Mouse (Mus musculus): ENCODE data around the gene Asf1b. TPM values are rescaled to one million over a fixed set of nuclear protein-coding genes. Genes with fewer than 3 reads are reported as not detected.
"Not testable (repeated sequence)": the region's sequence is repeated elsewhere in the genome, so short reads cannot be mapped to it uniquely, and the experiment has no call there.

The Asf1b gene
- polyA plus RNA-seq, 1 experiment from 2014 or later = 8.0 TPM

GRCm38 (mm10) chr8:83999057-83999705 is 43.9 kb downstream of the Asf1b start:
- H3K4me3 ChIP-seq = peak overlapping the region; percentile 80
- no peak overlapping the region for H3K9ac ChIP-seq
- no peaks in the 10 kb centered on the region for H3K9me3 ChIP-seq
- no peak overlapping the region for H3K27ac ChIP-seq
- peaks cover 6% of the 10 kb centered on the region; the same call in 1 of the 2 replicates for H3K36me3 ChIP-seq (replicated peaks)
- 74% methylated on average over 16 of the region's 16 CpGs for WGBS
- H3K27me3 ChIP-seq (replicated peaks) = peaks cover 18% of the 10 kb centered on the region
- ATAC-seq (replicated peaks) = no peak
- peak overlapping the region; percentile 72 for H3K4me2 ChIP-seq
- peaks cover 40% of the 10 kb centered on the region for H3K4me1 ChIP-seq

DNA sequence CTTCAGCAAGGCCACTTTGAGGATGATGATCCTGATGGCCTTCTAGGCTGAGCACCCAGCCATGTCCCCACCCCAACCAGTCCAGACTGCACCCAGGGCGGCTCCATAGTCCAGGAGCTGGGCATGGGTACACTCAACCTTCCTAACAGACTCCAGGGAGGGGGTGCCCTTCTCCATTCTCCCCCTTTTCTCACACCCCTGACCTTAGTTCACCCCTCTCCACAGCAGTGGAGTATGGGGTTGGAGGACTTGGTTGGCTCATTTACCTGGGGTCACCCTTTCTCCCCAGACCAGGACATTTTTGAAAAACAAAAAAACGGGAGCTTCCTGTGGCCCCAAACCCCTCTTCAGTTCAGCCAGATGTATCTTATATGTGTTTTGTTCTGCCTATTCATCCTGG is 44.5 kb downstream of the Asf1b start:
- H3K27me3 ChIP-seq (replicated peaks) = peaks cover 18% of the 10 kb centered on the region
- no peak overlapping the region for H3K9ac ChIP-seq
- H3K36me3 ChIP-seq (replicated peaks) = peaks cover 4% of the 10 kb centered on the region; the same call in 1 of the 2 replicates
- H3K4me3 ChIP-seq = no peak overlapping the region
- H3K4me1 ChIP-seq = peaks cover 42% of the 10 kb centered on the region
- no peaks in the 10 kb centered on the region for H3K9me3 ChIP-seq
- WGBS = 89% methylated on average over 2 of the region's 2 CpGs
- no peak overlapping the region for H3K4me2 ChIP-seq
- no peak for ATAC-seq (replicated peaks)
- H3K27ac ChIP-seq = no peak overlapping the region

DNA sequence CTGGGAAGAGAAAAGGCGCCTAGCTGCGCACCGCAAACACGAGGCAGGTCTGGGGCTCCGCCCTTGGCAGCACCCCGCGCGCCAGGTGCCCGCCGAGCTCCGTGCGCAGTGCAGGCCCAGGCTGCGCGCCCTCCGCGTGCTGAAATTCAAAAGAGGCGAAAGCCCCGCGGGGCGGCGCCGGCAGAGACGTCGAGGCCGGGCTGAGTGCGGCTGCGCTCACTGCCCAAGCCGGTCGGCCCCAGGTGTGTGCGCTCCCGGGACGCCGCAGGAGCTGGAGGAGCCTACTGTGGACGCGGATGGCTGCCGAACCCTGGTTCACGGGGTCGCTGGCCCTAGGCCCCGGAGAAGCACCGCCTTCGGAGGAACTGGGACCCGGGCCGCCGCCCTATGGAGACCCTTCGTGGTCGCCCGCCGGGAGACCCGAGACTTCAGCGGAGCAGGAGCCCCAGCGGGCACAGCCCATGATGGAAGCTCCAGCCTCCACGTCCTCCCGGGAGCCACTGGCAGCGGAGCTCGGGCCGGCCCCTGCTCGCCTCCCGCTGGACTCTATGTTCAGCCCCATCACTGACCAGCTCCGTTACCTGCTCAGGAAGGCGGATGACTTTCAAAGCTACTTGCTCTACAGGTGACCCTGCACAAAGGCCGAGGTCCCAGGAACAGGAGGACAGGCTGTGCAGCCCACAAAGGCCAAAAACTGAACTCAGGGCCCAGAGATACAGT is 46.1 kb downstream of the Asf1b start, which contains the start of gene 1700067K01Rik:
TSS of gene 1700067K01Rik (plus strand) at position 222 of the 720 bp plus-strand sequence.
- H3K4me2 ChIP-seq = peak within 1 kb of the TSS; percentile 23; the same call in 1 of the 2 replicates
- H3K27me3 ChIP-seq (replicated peaks) = peaks cover 18% of the 10 kb centered on the region
- H3K27ac ChIP-seq = no peak within 1 kb of the TSS
- ATAC-seq (replicated peaks) = no peak
- H3K9ac ChIP-seq = no peak within 1 kb of the TSS
- H3K4me3 ChIP-seq = 0 out of 2 replicates have a peak within 1 kb of the TSS, but pooled peaks have one; percentile 0
- H3K36me3 ChIP-seq (replicated peaks) = no peaks in the 10 kb centered on the region
- peaks cover 43% of the 10 kb centered on the region for H3K4me1 ChIP-seq
- no peaks in the 10 kb centered on the region for H3K9me3 ChIP-seq
- WGBS = 22% methylated on average over 61 of the region's 61 CpGs

- no peak overlapping the region for H3K4me3 ChIP-seq
- ATAC-seq (replicated peaks) = no peak
- WGBS = 54% methylated on average over 12 of the region's 12 CpGs
- no peak overlapping the region for H3K4me2 ChIP-seq
- peaks cover 18% of the 10 kb centered on the region for H3K27me3 ChIP-seq (replicated peaks)
- H3K27ac ChIP-seq = no peak overlapping the region
- H3K4me1 ChIP-seq = peaks cover 40% of the 10 kb centered on the region
- H3K36me3 ChIP-seq (replicated peaks) = no peaks in the 10 kb centered on the region
- H3K9ac ChIP-seq = no peak overlapping the region
- no peaks in the 10 kb centered on the region for H3K9me3 ChIP-seq
Measured at GRCm38 (mm10) chr8:84002957-84003611, 47.8 kb downstream of the Asf1b start.

- WGBS = 76% methylated on average over 6 of the region's 6 CpGs
- H3K27me3 ChIP-seq (replicated peaks) = peaks cover 18% of the 10 kb centered on the region
- no peak for ATAC-seq (replicated peaks)
Measured at GRCm38 (mm10) chr8:84003612-84004246, 48.4 kb downstream of the Asf1b start.

DNA sequence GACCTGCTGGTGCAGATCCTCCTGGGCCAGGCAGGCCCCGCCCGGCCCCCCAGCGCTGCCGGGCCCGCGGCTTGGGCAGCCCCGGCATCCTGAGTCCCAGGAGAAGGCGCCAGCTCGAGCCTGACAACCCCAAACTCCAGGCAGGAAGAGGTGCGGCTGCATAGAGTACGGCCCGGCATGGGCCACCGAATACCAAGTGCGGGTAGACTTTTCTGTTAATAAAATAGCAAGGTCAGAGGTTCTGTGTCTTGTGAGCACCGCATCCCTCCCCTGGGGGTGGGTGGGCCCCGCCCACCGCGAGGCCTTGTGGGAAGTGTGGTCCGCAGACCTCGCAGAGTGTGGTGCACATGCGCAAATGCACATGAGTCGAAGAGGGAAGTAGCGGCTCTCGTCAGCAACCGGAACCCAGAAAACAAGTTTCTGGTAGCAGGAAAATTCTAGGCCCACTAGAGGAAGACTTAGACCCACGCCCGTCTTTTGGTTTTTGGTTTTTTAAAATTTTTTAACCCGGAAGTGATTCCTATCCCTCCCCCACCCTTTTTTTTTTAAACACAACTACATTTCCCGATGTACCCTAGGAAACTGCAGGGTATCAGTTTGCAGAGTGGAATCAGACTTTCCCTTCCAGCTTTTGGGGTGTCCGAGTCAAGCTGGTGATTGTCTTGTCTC is 49.4 kb downstream of the Asf1b start:
- no peaks in the 10 kb centered on the region for H3K9me3 ChIP-seq
- peaks cover 18% of the 10 kb centered on the region for H3K27me3 ChIP-seq (replicated peaks)
- peak overlapping the region; percentile 54 for H3K9ac ChIP-seq
- H3K4me2 ChIP-seq = peak overlapping the region; percentile 95
- WGBS = under 1% methylated on average over 30 of the region's 30 CpGs
- peak; percentile 87 for ATAC-seq (replicated peaks)
- no peaks in the 10 kb centered on the region for H3K36me3 ChIP-seq (replicated peaks)
- peaks cover 27% of the 10 kb centered on the region for H3K4me1 ChIP-seq
- peak overlapping the region; percentile 51 for H3K4me3 ChIP-seq
- peak overlapping the region; percentile 64 for H3K27ac ChIP-seq

More at GRCm38 (mm10) chr8:84003612-84004246, 48.4 kb downstream of the Asf1b start:
- H3K36me3 ChIP-seq (replicated peaks) = no peaks in the 10 kb centered on the region
- H3K4me3 ChIP-seq = peak overlapping the region; percentile 51
- no peak overlapping the region for H3K27ac ChIP-seq
- H3K4me1 ChIP-seq = peaks cover 36% of the 10 kb centered on the region
- H3K4me2 ChIP-seq = peak overlapping the region; percentile 95
- no peak overlapping the region for H3K9ac ChIP-seq
- H3K9me3 ChIP-seq = no peaks in the 10 kb centered on the region

GRCm38 (mm10) chr8:84005502-84005901 is 50.2 kb downstream of the Asf1b start:
- not testable (repeated sequence) for H3K36me3 ChIP-seq (replicated peaks); H3K4me3 ChIP-seq; H3K27ac ChIP-seq; H3K4me2 ChIP-seq; ATAC-seq (replicated peaks); H3K9me3 ChIP-seq; H3K9ac ChIP-seq
- 94% methylated on average over 7 of the region's 7 CpGs for WGBS
- peaks cover 31% of the 10 kb centered on the region for H3K4me1 ChIP-seq
- H3K27me3 ChIP-seq (replicated peaks) = peaks cover 22% of the 10 kb centered on the region

DNA sequence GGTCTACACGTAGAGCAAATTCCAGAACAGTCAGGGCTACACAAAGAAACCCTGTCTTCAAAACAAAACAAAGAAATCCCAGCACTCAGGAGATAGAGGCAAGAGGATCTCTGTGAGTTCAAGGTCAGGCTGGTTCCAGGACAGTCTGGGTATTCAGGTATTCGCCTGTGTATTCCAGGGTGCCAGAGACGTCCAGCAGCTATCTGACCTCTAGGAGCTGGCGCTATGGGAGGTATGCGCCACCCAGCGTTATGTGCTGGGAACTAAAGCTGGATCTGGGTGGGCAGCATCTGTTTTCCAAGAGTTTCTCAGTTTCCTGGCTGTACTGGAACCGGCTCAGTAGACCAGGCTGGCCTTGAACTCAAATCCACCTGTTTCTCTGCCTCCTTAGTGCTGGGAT is 53.1 kb downstream of the Asf1b start:
- peaks cover 40% of the 10 kb centered on the region for H3K4me1 ChIP-seq
- no peak overlapping the region for H3K9ac ChIP-seq
- peaks cover 33% of the 10 kb centered on the region for H3K27me3 ChIP-seq (replicated peaks)
- H3K9me3 ChIP-seq = no peaks in the 10 kb centered on the region
- no peak for ATAC-seq (replicated peaks)
- no peaks in the 10 kb centered on the region for H3K36me3 ChIP-seq (replicated peaks)
- no peak overlapping the region for H3K4me3 ChIP-seq
- 34% methylated on average over 7 of the region's 7 CpGs for WGBS
- no peak overlapping the region for H3K4me2 ChIP-seq
- no peak overlapping the region for H3K27ac ChIP-seq

DNA sequence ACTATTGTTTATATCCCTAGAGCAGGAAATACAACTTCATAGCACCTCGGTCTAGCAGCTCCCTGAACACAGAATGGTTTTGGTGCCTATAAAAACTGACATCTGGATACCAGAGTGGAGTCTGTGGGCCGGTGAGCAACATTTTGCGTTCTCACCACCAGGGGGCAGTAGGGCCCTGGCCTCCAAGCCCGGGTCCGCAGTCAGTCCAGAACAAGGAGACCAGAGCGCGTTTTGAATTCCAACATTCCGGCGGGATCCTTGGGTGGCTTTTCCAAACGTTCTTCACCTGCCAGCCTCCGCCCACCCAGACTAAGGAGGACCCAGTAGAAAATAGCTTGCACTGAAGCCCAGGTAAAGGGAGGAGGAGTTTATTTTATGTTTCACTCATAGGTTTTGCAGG is 54.6 kb downstream of the Asf1b start:
- H3K9me3 ChIP-seq = no peaks in the 10 kb centered on the region
- no peak for ATAC-seq (replicated peaks)
- peak overlapping the region; percentile 16; the same call in 1 of the 2 replicates for H3K4me2 ChIP-seq
- H3K27ac ChIP-seq = no peak overlapping the region
- peaks cover 35% of the 10 kb centered on the region for H3K27me3 ChIP-seq (replicated peaks)
- no peak overlapping the region for H3K4me3 ChIP-seq
- H3K4me1 ChIP-seq = peaks cover 32% of the 10 kb centered on the region
- no peak overlapping the region for H3K9ac ChIP-seq
- under 1% methylated on average over 11 of the region's 11 CpGs for WGBS
- no peaks in the 10 kb centered on the region for H3K36me3 ChIP-seq (replicated peaks)

- Histone ChIP-seq H3K9me3 (no peaks in the 10 kb centered on the region), H3K36me3 (replicated peaks) (no peaks in the 10 kb centered on the region), H3K9ac (peak overlapping the region; percentile 57), H3K27ac (no peak overlapping the region), H3K4me2 (peak overlapping the region; percentile 98), H3K4me1 (peaks cover 28% of the 10 kb centered on the region), H3K4me3 (peak overlapping the region; percentile 54), H3K27me3 (replicated peaks) (peaks cover 35% of the 10 kb centered on the region)
- 1% methylated on average over 83 of the region's 83 CpGs for WGBS
- peak; percentile 45 for ATAC-seq (replicated peaks)
Measured at GRCm38 (mm10) chr8:84010625-84011611, 55.6 kb downstream of the Asf1b start.

Measured in midbrain, embryonic 15.5 days (tissue).